Mouse (Mus musculus): ENCODE measurements around the gene Tnfaip8l2. TPM values are rescaled to one million over a fixed set of nuclear protein-coding genes. Genes with fewer than 3 reads are reported as not detected.
A peak's percentile ranks its signal among the peaks of the same experiment; 100 is the strongest.

Tnfaip8l2 gene
- 3.0 and 3.3 TPM in 2 replicates for polyA plus RNA-seq (2015; fragmentation: Nextera tagmentation; extraction: Ambion mirVana)

- Histone ChIP-seq H3K27ac (replicated peaks) (no peak within 1 kb of the TSS), H3K4me2 (no peak within 1 kb of the TSS), H3K9me3 (no peaks in the 10 kb centered on the region), H3K36me3 (peaks cover 28% of the 10 kb centered on the region), H3K4me3 (no peak within 1 kb of the TSS), H3K9ac (no peak within 1 kb of the TSS), H3K4me1 (replicated peaks) (no peaks in the 10 kb centered on the region), H3K27me3 (no peaks in the 10 kb centered on the region)
- WGBS, result 82% methylated on average over 10 of the region's 10 CpGs
- 0 out of 2 replicates have a peak, but pooled peaks have one; percentile 25 for ATAC-seq (ENCODE audit: low read depth)
Measured at GRCm38 (mm10) chr3:95141952-95142616, at the start of gene Tnfaip8l2. TSS of gene Tnfaip8l2 (minus strand) at chr3:95142360.

- no peak overlapping the region for H3K4me2 ChIP-seq
- H3K27ac ChIP-seq (replicated peaks), result no peak overlapping the region
- H3K27me3 ChIP-seq, result no peaks in the 10 kb centered on the region
- H3K36me3 ChIP-seq, result peaks cover 71% of the 10 kb centered on the region
- H3K9ac ChIP-seq, result no peak overlapping the region
- H3K4me1 ChIP-seq (replicated peaks), result no peaks in the 10 kb centered on the region
- H3K4me3 ChIP-seq, result no peak overlapping the region
- no peak for ATAC-seq (ENCODE audit: low read depth)
- WGBS, result 92% methylated on average over 6 of the region's 6 CpGs
- H3K9me3 ChIP-seq, result no peaks in the 10 kb centered on the region
Measured at GRCm38 (mm10) chr3:95186888-95187287, 44.7 kb upstream of the Tnfaip8l2 start.

- Histone ChIP-seq H3K4me3 (no peak overlapping the region), H3K36me3 (peaks cover 69% of the 10 kb centered on the region), H3K4me2 (no peak overlapping the region), H3K27ac (replicated peaks) (no peak overlapping the region), H3K27me3 (no peaks in the 10 kb centered on the region), H3K9ac (no peak overlapping the region), H3K4me1 (replicated peaks) (no peaks in the 10 kb centered on the region), H3K9me3 (no peaks in the 10 kb centered on the region)
- 90% methylated on average over 2 of the region's 2 CpGs for WGBS
- no peak for ATAC-seq (ENCODE audit: low read depth)
Measured at GRCm38 (mm10) chr3:95186100-95186499, 43.9 kb upstream of the Tnfaip8l2 start.

- Histone ChIP-seq H3K36me3 (peaks cover 64% of the 10 kb centered on the region), H3K9me3 (no peaks in the 10 kb centered on the region), H3K4me1 (replicated peaks) (no peaks in the 10 kb centered on the region), H3K4me3 (no peak overlapping the region), H3K27ac (replicated peaks) (no peak overlapping the region), H3K9ac (no peak overlapping the region), H3K27me3 (no peaks in the 10 kb centered on the region), H3K4me2 (no peak overlapping the region)
- ATAC-seq (ENCODE audit: low read depth), result no peak
- 94% methylated on average over 9 of the region's 9 CpGs for WGBS
Measured at GRCm38 (mm10) chr3:95184796-95185577, 42.8 kb upstream of the Tnfaip8l2 start.

GRCm38 (mm10) chr3:95181841-95182240 is 39.7 kb upstream of the Tnfaip8l2 start:
- H3K4me1 ChIP-seq (replicated peaks), result no peaks in the 10 kb centered on the region
- no peak for ATAC-seq (ENCODE audit: low read depth)
- 64% methylated on average over 1 of the region's 1 CpGs for WGBS

GRCm38 (mm10) chr3:95179890-95180289 is 37.7 kb upstream of the Tnfaip8l2 start:
- Histone ChIP-seq H3K27ac (replicated peaks) (no peak overlapping the region), H3K4me1 (replicated peaks) (no peaks in the 10 kb centered on the region), H3K4me2 (no peak overlapping the region), H3K9ac (no peak overlapping the region), H3K9me3 (no peaks in the 10 kb centered on the region), H3K36me3 (peaks cover 16% of the 10 kb centered on the region), H3K4me3 (no peak overlapping the region), H3K27me3 (no peaks in the 10 kb centered on the region)
- WGBS, result 83% methylated on average over 3 of the region's 3 CpGs
- no peak for ATAC-seq (ENCODE audit: low read depth)

More at GRCm38 (mm10) chr3:95181841-95182240, 39.7 kb upstream of the Tnfaip8l2 start:
- Histone ChIP-seq H3K4me2 (no peak overlapping the region), H3K27me3 (no peaks in the 10 kb centered on the region), H3K9me3 (no peaks in the 10 kb centered on the region), H3K27ac (replicated peaks) (no peak overlapping the region), H3K4me3 (no peak overlapping the region), H3K9ac (no peak overlapping the region), H3K36me3 (peaks cover 32% of the 10 kb centered on the region)

- no peak for ATAC-seq (ENCODE audit: low read depth)
- WGBS, result 90% methylated on average over 5 of the region's 5 CpGs
- Histone ChIP-seq H3K4me3 (no peak overlapping the region), H3K27me3 (no peaks in the 10 kb centered on the region), H3K36me3 (peaks cover 10% of the 10 kb centered on the region; the same call in 1 of the 2 replicates), H3K4me1 (replicated peaks) (peaks cover 2% of the 10 kb centered on the region), H3K27ac (replicated peaks) (no peak overlapping the region), H3K9me3 (no peaks in the 10 kb centered on the region), H3K9ac (no peak overlapping the region), H3K4me2 (no peak overlapping the region)
Measured at GRCm38 (mm10) chr3:95178948-95179347, 36.8 kb upstream of the Tnfaip8l2 start.

GRCm38 (mm10) chr3:95177583-95177982 is 35.4 kb upstream of the Tnfaip8l2 start:
- 68% methylated on average over 6 of the region's 6 CpGs for WGBS
- Histone ChIP-seq H3K9me3 (no peaks in the 10 kb centered on the region), H3K27me3 (peaks cover 5% of the 10 kb centered on the region), H3K9ac (no peak overlapping the region), H3K4me1 (replicated peaks) (peaks cover 16% of the 10 kb centered on the region), H3K4me3 (no peak overlapping the region), H3K4me2 (no peak overlapping the region), H3K36me3 (peaks cover 16% of the 10 kb centered on the region), H3K27ac (replicated peaks) (no peak overlapping the region)
- no peak for ATAC-seq (ENCODE audit: low read depth)

- no peak overlapping the region for H3K4me3 ChIP-seq
- no peak overlapping the region for H3K9ac ChIP-seq
- H3K36me3 ChIP-seq, result peaks cover 27% of the 10 kb centered on the region
- peaks cover 16% of the 10 kb centered on the region for H3K27me3 ChIP-seq
- H3K4me1 ChIP-seq (replicated peaks), result peaks cover 18% of the 10 kb centered on the region
- no peak overlapping the region for H3K4me2 ChIP-seq
- 53% methylated on average over 3 of the region's 3 CpGs for WGBS
- no peak overlapping the region for H3K27ac ChIP-seq (replicated peaks)
- no peaks in the 10 kb centered on the region for H3K9me3 ChIP-seq
- ATAC-seq (ENCODE audit: low read depth), result no peak
Measured at GRCm38 (mm10) chr3:95176500-95176899, 34.3 kb upstream of the Tnfaip8l2 start.

GRCm38 (mm10) chr3:95174011-95174592 is 31.9 kb upstream of the Tnfaip8l2 start:
- H3K9ac ChIP-seq, result 0 out of 2 replicates have a peak overlapping the region, but pooled peaks have one; percentile 38
- H3K4me2 ChIP-seq, result peak overlapping the region; percentile 45
- H3K36me3 ChIP-seq, result peaks cover 51% of the 10 kb centered on the region
- no peak overlapping the region for H3K27ac ChIP-seq (replicated peaks)
- H3K9me3 ChIP-seq, result no peaks in the 10 kb centered on the region
- H3K27me3 ChIP-seq, result peaks cover 40% of the 10 kb centered on the region
- peaks cover 18% of the 10 kb centered on the region for H3K4me1 ChIP-seq (replicated peaks)
- 3% methylated on average over 16 of the region's 16 CpGs for WGBS
- peak; percentile 44; the same call in 1 of the 2 replicates for ATAC-seq (ENCODE audit: low read depth)
- 0 out of 2 replicates have a peak overlapping the region, but pooled peaks have one; percentile 20 for H3K4me3 ChIP-seq

- Histone ChIP-seq H3K36me3 (peaks cover 58% of the 10 kb centered on the region), H3K9ac (0 out of 2 replicates have a peak overlapping the region, but pooled peaks have one; percentile 26), H3K9me3 (no peaks in the 10 kb centered on the region), H3K27ac (replicated peaks) (no peak overlapping the region), H3K4me2 (peak overlapping the region; percentile 45), H3K4me1 (replicated peaks) (peaks cover 18% of the 10 kb centered on the region), H3K4me3 (peak overlapping the region; percentile 20), H3K27me3 (peaks cover 47% of the 10 kb centered on the region)
- 6% methylated on average over 57 of the region's 58 CpGs for whole genome bisulfite sequencing
- 0 out of 2 replicates have a peak, but pooled peaks have one; percentile 32 for ATAC-seq (ENCODE audit: low read depth)
Measured at GRCm38 (mm10) chr3:95173256-95173949, 31.2 kb upstream of the Tnfaip8l2 start.

Measured in neural tube, embryonic 13.5 days (tissue).